Mouse (Mus musculus) liver, embryonic 16.5 days (tissue): ENCODE data around the gene Tex264. TPM values are rescaled to one million over a fixed set of nuclear protein-coding genes. Genes with fewer than 3 reads are reported as not detected.

Experiments
- ATAC-seq: fragments of 200-750 bp; cut with Nextera tagmentation; 2 replicates; pipeline ENCODE4 v1.8.0; 2017; ENCODE audit warnings: low read depth, mild to moderate bottlenecking, moderate number of reproducible peaks, moderate library complexity
- H3K27ac ChIP-seq: fragments of 300-500 bp; sonication (generic); 2 replicates; pipeline ENCODE4 v1.5.1; 2014; ENCODE audit warnings: mild to moderate bottlenecking, low read length
- H3K27me3 ChIP-seq: fragments of 300-500 bp; sonication (generic); 2 replicates; pipeline ENCODE4 v1.6.1; 2014; ENCODE audit warnings: low read depth, low read length, mixed read lengths; ENCODE audit not compliant: control insufficient read depth, insufficient read depth
- H3K36me3 ChIP-seq: fragments of 300-500 bp; sonication (generic); 2 replicates; pipeline ENCODE4 v1.6.1; 2014; ENCODE audit warnings: mild to moderate bottlenecking; ENCODE audit not compliant: control insufficient read depth, insufficient read depth
- H3K4me1 ChIP-seq: fragments of 300-500 bp; sonication (generic); 2 replicates; pipeline ENCODE4 v1.6.1; 2014; ENCODE audit warnings: low read depth, low read length, mixed read lengths; ENCODE audit not compliant: control insufficient read depth
- H3K4me2 ChIP-seq: fragments of 300-500 bp; sonication (generic); 2 replicates; pipeline ENCODE4 v1.6.1; 2014; ENCODE audit warnings: low read depth, low read length, mixed read lengths
- H3K4me3 ChIP-seq: fragments of 300-500 bp; sonication (generic); 2 replicates; pipeline ENCODE4 v1.5.1; 2014; ENCODE audit warnings: low read depth, mild to moderate bottlenecking, low read length
- H3K9ac ChIP-seq: fragments of 300-500 bp; sonication (generic); 2 replicates; pipeline ENCODE4 v1.6.1; 2014; ENCODE audit warnings: low read depth, low read length
- H3K9me3 ChIP-seq: fragments of 300-500 bp; sonication (generic); replicated peaks from 2 replicates; pipeline ENCODE4 v1.6.1; 2016; ENCODE audit warnings: low read length; ENCODE audit not compliant: control insufficient read depth
- WGBS: fragments of 180-500 bp; shearing (Covaris S2); extraction: QIAGEN DNeasy Blood & Tissue Kit; methylation state at CpG from one replicate; pipeline ENCODE4 v1.1.7; 2014; ENCODE audit not compliant: insufficient replicate concordance; 5-methylcytosine and 5-hydroxymethylcytosine counted together
- polyA plus RNA-seq: library from polyadenylated mRNA; unstranded; fragments of >200 nt; fragmentation: Nextera tagmentation; extraction: Ambion mirVana; gene quantifications from 2 replicates; pipeline ENCODE4 v1.2.1, GENCODE M21; 2015

The Tex264 gene
- polyA plus RNA-seq, 1 experiment from 2014 or later: 17.8 TPM

- Histone ChIP-seq H3K4me1 (no peaks in the 10 kb centered on the region), H3K4me3 (no peak overlapping the region), H3K9ac (no peak overlapping the region), H3K27ac (no peak overlapping the region), H3K36me3 (peaks cover 6% of the 10 kb centered on the region; the same call in 1 of the 2 replicates), H3K27me3 (no peaks in the 10 kb centered on the region), H3K9me3 (no peaks in the 10 kb centered on the region), H3K4me2 (no peak overlapping the region)
- 80% methylated on average over 11 of the region's 11 CpGs for WGBS
- no peak for ATAC-seq
Observed at GRCm38 (mm10) chr9:106692973-106693481, 7.3 kb upstream of the Tex264 start.

GRCm38 (mm10) chr9:106688834-106689233, 3.1 kb upstream of the Tex264 start:
- 70% methylated on average over 8 of the region's 8 CpGs for WGBS

DNA sequence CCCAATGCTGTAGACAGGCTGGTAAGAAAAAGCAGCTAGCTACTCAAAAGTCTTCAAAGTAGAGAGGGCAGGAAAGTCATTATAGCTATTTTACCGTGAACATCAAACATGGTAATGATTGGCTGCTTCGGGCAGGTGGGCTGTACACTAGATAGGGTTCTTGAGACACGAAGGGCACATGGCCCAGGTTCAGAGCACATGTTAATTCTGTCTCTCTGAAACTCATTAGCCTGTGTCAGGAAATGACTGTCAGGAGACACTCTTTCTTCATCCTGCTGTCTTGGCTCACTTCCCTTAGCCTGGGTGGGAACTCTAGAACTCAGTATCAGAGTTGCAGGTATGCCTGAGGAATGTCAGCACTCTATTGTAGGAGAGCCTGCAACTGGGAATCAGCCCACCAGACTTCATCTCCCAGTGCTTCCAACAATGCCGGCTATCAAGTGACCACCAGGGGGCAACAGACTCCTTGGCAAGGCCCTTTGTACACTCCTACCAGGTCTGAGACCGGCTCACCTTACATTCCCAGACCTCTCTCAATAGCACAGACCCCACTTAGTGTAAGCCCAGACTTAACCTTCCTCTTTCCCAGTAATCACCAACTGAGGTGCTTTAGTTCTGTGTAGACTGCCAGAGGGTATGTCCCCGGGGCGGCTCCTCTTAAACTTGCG, 1.4 kb upstream of the Tex264 start:
- no peak overlapping the region for H3K27ac ChIP-seq
- peak overlapping the region; percentile 12; the same call in 1 of the 2 replicates for H3K4me2 ChIP-seq

More at GRCm38 (mm10) chr9:106688834-106689233, 3.1 kb upstream of the Tex264 start:
- peaks cover 4% of the 10 kb centered on the region; the same call in 1 of the 2 replicates for H3K36me3 ChIP-seq
- H3K9me3 ChIP-seq: no peaks in the 10 kb centered on the region
- peaks cover 21% of the 10 kb centered on the region for H3K4me1 ChIP-seq
- no peaks in the 10 kb centered on the region for H3K27me3 ChIP-seq
- H3K4me2 ChIP-seq: no peak overlapping the region
- no peak for ATAC-seq
- H3K9ac ChIP-seq: no peak overlapping the region
- H3K4me3 ChIP-seq: no peak overlapping the region
- no peak overlapping the region for H3K27ac ChIP-seq

GRCm38 (mm10) chr9:106684918-106685248, 844 bp downstream of the Tex264 start:
- no peak overlapping the region for H3K27ac ChIP-seq
- peaks cover 21% of the 10 kb centered on the region for H3K4me1 ChIP-seq
- H3K4me2 ChIP-seq: peak overlapping the region; percentile 99
- 5% methylated on average over 13 of the region's 14 CpGs for WGBS
- peak overlapping the region; percentile 59 for H3K9ac ChIP-seq
- no peaks in the 10 kb centered on the region; the same call in 1 of the 2 replicates for H3K36me3 ChIP-seq
- H3K9me3 ChIP-seq: no peaks in the 10 kb centered on the region
- peak overlapping the region; percentile 74 for H3K4me3 ChIP-seq
- no peaks in the 10 kb centered on the region for H3K27me3 ChIP-seq
- no peak for ATAC-seq

More for the DNA sequence above, 1.4 kb upstream of the Tex264 start:
- Histone ChIP-seq H3K9me3 (no peaks in the 10 kb centered on the region), H3K4me3 (no peak overlapping the region), H3K36me3 (no peaks in the 10 kb centered on the region), H3K27me3 (no peaks in the 10 kb centered on the region), H3K4me1 (peaks cover 21% of the 10 kb centered on the region), H3K9ac (no peak overlapping the region)
- WGBS: 26% methylated on average over 8 of the region's 8 CpGs
- no peak; the same call in 1 of the 2 replicates for ATAC-seq

DNA sequence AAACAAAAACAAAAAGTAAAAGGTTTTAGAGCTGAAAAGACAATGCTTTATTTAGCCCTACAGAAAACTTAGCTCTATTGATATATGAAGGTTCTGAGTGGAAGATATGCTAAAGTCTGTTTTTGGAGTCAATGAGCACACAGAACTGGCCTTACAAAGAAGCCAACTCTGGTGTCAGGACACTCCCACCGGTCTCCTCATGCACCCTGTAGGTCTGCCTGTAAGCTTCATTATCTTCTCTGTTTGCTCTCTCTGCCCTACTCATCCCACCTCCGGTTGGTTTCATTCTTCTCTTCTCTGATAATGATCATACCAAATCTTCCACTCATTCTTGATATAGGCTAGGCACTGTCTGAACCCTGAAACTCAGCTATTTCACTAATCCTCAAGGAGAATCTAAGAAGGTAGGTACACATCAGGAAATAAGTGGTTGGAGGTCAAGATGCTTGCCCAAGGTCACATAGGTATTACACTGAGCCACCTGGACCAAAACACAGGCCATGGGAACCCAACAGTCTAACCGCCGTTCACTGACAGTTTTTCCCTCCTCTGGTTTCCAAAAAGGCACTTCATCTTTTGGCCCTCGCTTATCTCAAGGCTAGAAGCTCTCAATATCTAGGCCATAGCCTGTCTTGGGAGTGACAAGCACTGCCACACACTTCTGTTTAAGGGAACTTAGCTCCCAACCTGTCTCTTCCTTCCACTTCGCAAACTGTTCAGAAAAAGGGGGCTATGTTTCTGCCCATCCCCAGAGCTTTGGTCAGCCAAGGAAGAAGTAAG, 1.4 kb downstream of the Tex264 start:
- Histone ChIP-seq H3K4me1 (peaks cover 21% of the 10 kb centered on the region), H3K9ac (peak overlapping the region; percentile 59), H3K27me3 (no peaks in the 10 kb centered on the region), H3K9me3 (no peaks in the 10 kb centered on the region), H3K36me3 (no peaks in the 10 kb centered on the region; the same call in 1 of the 2 replicates), H3K4me2 (peak overlapping the region; percentile 99), H3K4me3 (peak overlapping the region; percentile 74), H3K27ac (no peak overlapping the region)
- 35% methylated on average over 6 of the region's 6 CpGs for WGBS
- no peak for ATAC-seq

DNA sequence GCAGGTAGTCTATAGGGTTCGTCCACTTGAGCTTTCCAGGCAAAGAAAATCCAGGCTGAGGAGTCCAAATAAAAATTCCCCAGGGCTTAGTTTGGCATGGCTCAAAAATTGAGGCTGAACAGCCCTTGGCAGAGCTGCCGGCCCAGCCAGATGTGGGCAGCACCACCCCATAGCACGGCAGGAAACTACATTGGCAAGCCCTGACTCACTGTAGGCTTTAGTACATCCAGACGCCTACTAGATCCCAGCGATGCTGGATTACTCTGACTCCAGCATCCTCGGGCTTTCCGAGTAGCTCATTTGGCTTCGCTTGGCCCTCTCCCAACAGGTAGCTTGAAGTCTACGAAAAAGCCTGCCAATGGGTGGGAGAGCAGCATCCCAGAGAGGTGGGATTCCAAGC, 4.7 kb downstream of the Tex264 start:
- Histone ChIP-seq H3K4me2 (no peak overlapping the region), H3K9me3 (no peaks in the 10 kb centered on the region), H3K36me3 (no peaks in the 10 kb centered on the region; the same call in 1 of the 2 replicates), H3K27me3 (no peaks in the 10 kb centered on the region), H3K9ac (no peak overlapping the region), H3K4me1 (peaks cover 18% of the 10 kb centered on the region), H3K4me3 (no peak overlapping the region), H3K27ac (no peak overlapping the region)
- 81% methylated on average over 9 of the region's 9 CpGs for WGBS
- no peak for ATAC-seq

GRCm38 (mm10) chr9:106678242-106678641, 7.5 kb downstream of the Tex264 start:
- 63% methylated on average over 4 of the region's 4 CpGs for WGBS
- Histone ChIP-seq H3K36me3 (no peaks in the 10 kb centered on the region; the same call in 1 of the 2 replicates), H3K9ac (no peak overlapping the region), H3K27ac (no peak overlapping the region), H3K4me1 (peaks cover 9% of the 10 kb centered on the region), H3K4me2 (no peak overlapping the region), H3K4me3 (no peak overlapping the region), H3K27me3 (no peaks in the 10 kb centered on the region), H3K9me3 (no peaks in the 10 kb centered on the region)
- ATAC-seq: no peak

DNA sequence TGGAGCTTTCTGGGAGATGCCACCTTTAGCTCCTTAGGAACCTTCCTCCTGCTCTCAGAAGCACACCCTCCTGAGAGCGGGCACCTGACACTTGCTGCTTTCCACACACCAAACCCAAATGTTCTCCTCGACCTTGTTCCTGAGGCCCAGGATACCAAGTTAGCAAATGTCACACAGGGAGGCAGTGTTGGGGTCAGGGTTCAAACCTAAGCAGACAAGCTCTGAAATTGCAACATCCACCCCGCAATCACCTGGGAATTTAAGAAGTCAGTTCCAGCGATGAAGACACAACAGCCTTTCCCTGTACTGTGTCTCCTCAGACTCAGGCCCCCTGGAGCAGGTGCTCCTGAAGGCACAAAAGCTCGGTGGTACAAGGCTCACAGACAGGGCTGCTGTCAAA, 8.0 kb downstream of the Tex264 start:
- Histone ChIP-seq H3K4me1 (peaks cover 9% of the 10 kb centered on the region), H3K27ac (no peak overlapping the region), H3K27me3 (no peaks in the 10 kb centered on the region), H3K9ac (no peak overlapping the region), H3K4me2 (no peak overlapping the region), H3K4me3 (no peak overlapping the region), H3K36me3 (no peaks in the 10 kb centered on the region; the same call in 1 of the 2 replicates), H3K9me3 (no peaks in the 10 kb centered on the region)
- WGBS: 59% methylated on average over 5 of the region's 5 CpGs
- no peak for ATAC-seq

- Histone ChIP-seq H3K27me3 (no peaks in the 10 kb centered on the region), H3K27ac (no peak overlapping the region), H3K4me3 (no peak overlapping the region), H3K9ac (no peak overlapping the region), H3K4me1 (peaks cover 9% of the 10 kb centered on the region), H3K9me3 (no peaks in the 10 kb centered on the region), H3K4me2 (no peak overlapping the region), H3K36me3 (no peaks in the 10 kb centered on the region; the same call in 1 of the 2 replicates)
- no peak for ATAC-seq
- WGBS: 66% methylated on average over 4 of the region's 4 CpGs
Observed at GRCm38 (mm10) chr9:106676571-106676970, 9.2 kb downstream of the Tex264 start.
